Mouse (Mus musculus) forebrain, postnatal 0 days (tissue): ENCODE data around the gene Padi6. TPM values are rescaled to one million over a fixed set of nuclear protein-coding genes. Genes with fewer than 3 reads are reported as not detected.

Experiments used
- ATAC-seq: fragments of 200-750 bp; cut with Nextera tagmentation; 2 replicates; pipeline ENCODE4 v1.8.0; 2017; ENCODE audit warnings: mild to moderate bottlenecking, moderate library complexity
- DNase-seq: peaks from one replicate; pipeline ENCODE4 v3.0.0-alpha.2; 2015
- H3K27ac ChIP-seq: fragments of 300-500 bp; sonication (generic); 2 replicates; pipeline ENCODE4 v1.5.1; 2014; ENCODE audit warnings: low read depth, mild to moderate bottlenecking, antibody characterized with exemption, low read length, moderate library complexity, mixed read lengths
- H3K27me3 ChIP-seq: fragments of 300-500 bp; sonication (generic); 2 replicates; pipeline ENCODE4 v1.6.1; 2014; ENCODE audit warnings: mild to moderate bottlenecking, low read length, mixed read lengths; ENCODE audit not compliant: insufficient read depth
- H3K36me3 ChIP-seq: fragments of 300-500 bp; sonication (generic); 2 replicates; pipeline ENCODE4 v1.6.1; 2014; ENCODE audit warnings: mild to moderate bottlenecking, moderate library complexity; ENCODE audit not compliant: insufficient read depth
- H3K4me1 ChIP-seq: fragments of 300-500 bp; sonication (generic); 2 replicates; pipeline ENCODE4 v1.6.1; 2014; ENCODE audit warnings: antibody characterized with exemption; ENCODE audit not compliant: insufficient read depth
- H3K4me2 ChIP-seq: fragments of 300-500 bp; sonication (generic); 2 replicates; pipeline ENCODE4 v1.6.1; 2014; ENCODE audit warnings: low read depth, mild to moderate bottlenecking, moderate library complexity
- H3K4me3 ChIP-seq: fragments of 300-500 bp; sonication (generic); 2 replicates; pipeline ENCODE4 v1.5.1; 2014; ENCODE audit warnings: low read depth, low read length, mixed read lengths
- H3K9ac ChIP-seq: fragments of 300-500 bp; sonication (generic); 2 replicates; pipeline ENCODE4 v1.6.1; 2014; ENCODE audit warnings: mild to moderate bottlenecking
- H3K9me3 ChIP-seq: fragments of 300-500 bp; sonication (generic); 2 replicates; pipeline ENCODE4 v1.6.1; 2016; ENCODE audit warnings: low read length
- CTCF ChIP-seq: sonication (generic); IDR thresholded peaks from 2 replicates; pipeline ENCODE4 v1.5.1; 2016; ENCODE audit warnings: antibody characterized with exemption, control low read depth, low read depth
- WGBS: fragments of 180-500 bp; shearing (Covaris S2); extraction: QIAGEN DNeasy Blood & Tissue Kit; methylation state at CpG from one replicate; pipeline ENCODE4 v1.1.7; 2014; 5-methylcytosine and 5-hydroxymethylcytosine counted together
- polyA plus RNA-seq: library from polyadenylated mRNA; unstranded; fragments of >200 nt; fragmentation: Nextera tagmentation; extraction: Ambion mirVana; gene quantifications from 2 replicates; pipeline ENCODE4 v1.2.1, GENCODE M21; 2015
- total RNA-seq: library from RNA; depleted of rRNA; stranded (reverse); fragments of >200 nt; gene quantifications from 2 replicates; pipeline ENCODE4 v1.2.3, GENCODE M21; 2014

The Padi6 gene
- total and polyA plus RNA-seq, 2 experiments from 2014 or later, result 0.18 TPM; not detected in 1

GRCm38 (mm10) chr4:140774025-140774800 is 31.8 kb upstream of the Padi6 start, which contains the start of gene Padi4:
Padi4 (minus strand) TSS chr4:140774236.
- Histone ChIP-seq H3K27ac (no peak within 1 kb of the TSS), H3K27me3 (no peaks in the 10 kb centered on the region), H3K4me3 (no peak within 1 kb of the TSS), H3K36me3 (no peaks in the 10 kb centered on the region), H3K4me1 (no peaks in the 10 kb centered on the region), H3K9me3 (no peaks in the 10 kb centered on the region), H3K4me2 (no peak within 1 kb of the TSS), H3K9ac (no peak within 1 kb of the TSS)
- no peak for DNase-seq
- no peak for TF ChIP-seq CTCF
- WGBS, result 88% methylated on average over 21 of the region's 21 CpGs
- no peak for ATAC-seq

GRCm38 (mm10) chr4:140771091-140771490 is 28.6 kb upstream of the Padi6 start:
- no peak overlapping the region for H3K27ac ChIP-seq
- no peak overlapping the region for H3K9ac ChIP-seq
- no peak for ATAC-seq
- WGBS, result 59% methylated on average over 4 of the region's 4 CpGs
- H3K4me2 ChIP-seq, result no peak overlapping the region
- H3K27me3 ChIP-seq, result no peaks in the 10 kb centered on the region
- no peak overlapping the region for H3K4me3 ChIP-seq
- no peak for TF ChIP-seq CTCF
- DNase-seq, result no peak
- no peaks in the 10 kb centered on the region for H3K9me3 ChIP-seq
- H3K36me3 ChIP-seq, result no peaks in the 10 kb centered on the region
- H3K4me1 ChIP-seq, result no peaks in the 10 kb centered on the region

GRCm38 (mm10) chr4:140770433-140770832 is 28.0 kb upstream of the Padi6 start:
- H3K9me3 ChIP-seq, result no peaks in the 10 kb centered on the region
- ATAC-seq, result no peak
- H3K27ac ChIP-seq, result no peak overlapping the region
- DNase-seq, result no peak
- no peaks in the 10 kb centered on the region for H3K36me3 ChIP-seq
- H3K27me3 ChIP-seq, result no peaks in the 10 kb centered on the region
- H3K9ac ChIP-seq, result no peak overlapping the region
- 8% methylated on average over 13 of the region's 13 CpGs for WGBS
- no peaks in the 10 kb centered on the region for H3K4me1 ChIP-seq
- TF ChIP-seq CTCF, result no peak
- no peak overlapping the region for H3K4me3 ChIP-seq
- peak overlapping the region; percentile 17; the same call in 1 of the 2 replicates for H3K4me2 ChIP-seq

- DNase-seq, result no peak
- H3K4me2 ChIP-seq, result no peak overlapping the region
- TF ChIP-seq CTCF, result no peak
- H3K27ac ChIP-seq, result no peak overlapping the region
- ATAC-seq, result no peak
- no peaks in the 10 kb centered on the region for H3K4me1 ChIP-seq
- WGBS, result 83% methylated on average over 5 of the region's 5 CpGs
- no peaks in the 10 kb centered on the region for H3K36me3 ChIP-seq
- H3K4me3 ChIP-seq, result no peak overlapping the region
- no peak overlapping the region for H3K9ac ChIP-seq
- H3K27me3 ChIP-seq, result no peaks in the 10 kb centered on the region
- no peaks in the 10 kb centered on the region for H3K9me3 ChIP-seq
Measured at GRCm38 (mm10) chr4:140768973-140769372, 26.5 kb upstream of the Padi6 start.

- no peaks in the 10 kb centered on the region for H3K9me3 ChIP-seq
- no peak for DNase-seq
- no peaks in the 10 kb centered on the region for H3K36me3 ChIP-seq
- 85% methylated on average over 3 of the region's 3 CpGs for WGBS
- no peak for ATAC-seq
- TF ChIP-seq CTCF, result no peak
- H3K27ac ChIP-seq, result no peak overlapping the region
- H3K9ac ChIP-seq, result no peak overlapping the region
- no peak overlapping the region for H3K4me3 ChIP-seq
- H3K4me1 ChIP-seq, result no peaks in the 10 kb centered on the region
- H3K4me2 ChIP-seq, result no peak overlapping the region
- H3K27me3 ChIP-seq, result no peaks in the 10 kb centered on the region
Measured at GRCm38 (mm10) chr4:140765936-140766335, 23.5 kb upstream of the Padi6 start.

GRCm38 (mm10) chr4:140763158-140763557 is 20.7 kb upstream of the Padi6 start:
- ATAC-seq (no peak), DNase-seq (no peak)
- 25% methylated on average over 9 of the region's 9 CpGs for WGBS
- no peak overlapping the region for H3K4me3 ChIP-seq
- no peak overlapping the region for H3K9ac ChIP-seq
- no peak overlapping the region for H3K27ac ChIP-seq
- H3K27me3 ChIP-seq, result no peaks in the 10 kb centered on the region
- no peak overlapping the region for H3K4me2 ChIP-seq
- no peaks in the 10 kb centered on the region for H3K36me3 ChIP-seq
- H3K4me1 ChIP-seq, result no peaks in the 10 kb centered on the region
- TF ChIP-seq CTCF, result peak; percentile 53
- no peaks in the 10 kb centered on the region for H3K9me3 ChIP-seq

GRCm38 (mm10) chr4:140761601-140762000 is 19.2 kb upstream of the Padi6 start:
- no peak for TF ChIP-seq CTCF
- Histone ChIP-seq H3K4me1 (no peaks in the 10 kb centered on the region), H3K27me3 (no peaks in the 10 kb centered on the region), H3K9ac (no peak overlapping the region), H3K36me3 (no peaks in the 10 kb centered on the region), H3K4me2 (no peak overlapping the region), H3K9me3 (no peaks in the 10 kb centered on the region), H3K27ac (no peak overlapping the region), H3K4me3 (no peak overlapping the region)
- DNase-seq, result no peak
- WGBS, result 83% methylated on average over 7 of the region's 7 CpGs
- no peak for ATAC-seq
